Mouse (Mus musculus): ENCODE results near the gene Cideb.

The Cideb gene

GRCm38 (mm10) chr14:55758363-55758784, at the start of gene Cideb:
Cideb (minus strand) TSS chr14:55758458.
- peak; percentile 62 for DNase-seq (ENCODE audit: low read depth, low spot score)

- DNase-seq (ENCODE audit: low read depth, low spot score), result no peak
These were observed 37.3 kb upstream of the Cideb start for GRCm38 (mm10) chr14:55795380-55796163.

GRCm38 (mm10) chr14:55793946-55794345, 35.7 kb upstream of the Cideb start:
- DNase-seq (ENCODE audit: low read depth, low spot score), result no peak

- no peak for DNase-seq (ENCODE audit: low read depth, low spot score)
These were observed 35.2 kb upstream of the Cideb start for GRCm38 (mm10) chr14:55793461-55793860.

GRCm38 (mm10) chr14:55788256-55789050, 30.2 kb upstream of the Cideb start, which contains the start of gene Ripk3:
Ripk3 (minus strand) TSS chr14:55788865.
- DNase-seq (ENCODE audit: low read depth, low spot score), result no peak

GRCm38 (mm10) chr14:55787731-55788130, 29.5 kb upstream of the Cideb start:
- no peak for DNase-seq (ENCODE audit: low read depth, low spot score)

GRCm38 (mm10) chr14:55785195-55785594, 26.9 kb upstream of the Cideb start:
- DNase-seq (ENCODE audit: low read depth, low spot score), result no peak

- DNase-seq (ENCODE audit: low read depth, low spot score), result no peak
These were observed 25.6 kb upstream of the Cideb start, which contains the start of gene Adcy4 for GRCm38 (mm10) chr14:55783958-55784235. Adcy4 (minus strand) TSS chr14:55784095.

GRCm38 (mm10) chr14:55783171-55783957, 25.1 kb upstream of the Cideb start:
- DNase-seq (ENCODE audit: low read depth, low spot score), result peak; percentile 73

GRCm38 (mm10) chr14:55782361-55782960, 24.2 kb upstream of the Cideb start:
- no peak for DNase-seq (ENCODE audit: low read depth, low spot score)

- peak; percentile 89 for DNase-seq (ENCODE audit: low read depth, low spot score)
These were observed 23.1 kb upstream of the Cideb start for GRCm38 (mm10) chr14:55781310-55781709.

- DNase-seq (ENCODE audit: low read depth, low spot score), result no peak
These were observed 22.5 kb upstream of the Cideb start for GRCm38 (mm10) chr14:55780736-55781135.

GRCm38 (mm10) chr14:55779656-55780055, 21.4 kb upstream of the Cideb start:
- no peak for DNase-seq (ENCODE audit: low read depth, low spot score)

GRCm38 (mm10) chr14:55778686-55779085, 20.4 kb upstream of the Cideb start:
- no peak for DNase-seq (ENCODE audit: low read depth, low spot score)

- DNase-seq (ENCODE audit: low read depth, low spot score), result no peak
These were observed 19.5 kb upstream of the Cideb start for GRCm38 (mm10) chr14:55777806-55778205.

- no peak for DNase-seq (ENCODE audit: low read depth, low spot score)
These were observed 18.9 kb upstream of the Cideb start for GRCm38 (mm10) chr14:55777176-55777575.

- no peak for DNase-seq (ENCODE audit: low read depth, low spot score)
These were observed 18.5 kb upstream of the Cideb start for GRCm38 (mm10) chr14:55776711-55777110.

- DNase-seq (ENCODE audit: low read depth, low spot score), result no peak
These were observed 10.9 kb upstream of the Cideb start for GRCm38 (mm10) chr14:55769087-55769703.

GRCm38 (mm10) chr14:55768555-55768954, 10.3 kb upstream of the Cideb start:
- no peak for DNase-seq (ENCODE audit: low read depth, low spot score)

- peak; percentile 72 for DNase-seq (ENCODE audit: low read depth, low spot score)
These were observed 9.5 kb upstream of the Cideb start for GRCm38 (mm10) chr14:55767519-55768414.
